Mouse (Mus musculus) limb, embryonic 13.5 days (tissue): ENCODE results near the gene Bex1. TPM values are rescaled to one million over a fixed set of nuclear protein-coding genes. Genes with fewer than 3 reads are reported as not detected.
A peak's percentile ranks its signal among the peaks of the same experiment; 100 is the strongest.
"Not testable (repeated sequence)": the region's sequence is repeated elsewhere in the genome, so short reads cannot be mapped to it uniquely, and the experiment has no call there.

Source experiments
- ATAC-seq: fragments of 200-750 bp; cut with Nextera tagmentation; 2 replicates; pipeline ENCODE4 v1.8.0; 2017; ENCODE audit warnings: low read depth, moderate number of reproducible peaks, moderate TSS enrichment; ENCODE audit not compliant: low FRiP score
- H3K27ac ChIP-seq: fragments of 300-500 bp; sonication (generic); 2 replicates; pipeline ENCODE4 v1.5.1; 2015; ENCODE audit warnings: inconsistent platforms, mild to moderate bottlenecking, moderate library complexity
- H3K27me3 ChIP-seq: fragments of 300-500 bp; sonication (generic); 2 replicates; pipeline ENCODE4 v1.6.1; 2015; ENCODE audit warnings: mild to moderate bottlenecking, inconsistent platforms
- H3K36me3 ChIP-seq: fragments of 300-500 bp; sonication (generic); 2 replicates; pipeline ENCODE4 v1.6.1; 2015; ENCODE audit warnings: inconsistent platforms, mild to moderate bottlenecking, moderate library complexity
- H3K4me1 ChIP-seq: fragments of 300-500 bp; sonication (generic); 2 replicates; pipeline ENCODE4 v1.6.1; 2015; ENCODE audit warnings: inconsistent platforms
- H3K4me2 ChIP-seq: fragments of 300-500 bp; sonication (generic); replicated peaks from 2 replicates; pipeline ENCODE4 v1.6.1; 2015; ENCODE audit warnings: inconsistent platforms, mild to moderate bottlenecking, moderate library complexity
- H3K4me3 ChIP-seq: fragments of 300-500 bp; sonication (generic); 2 replicates; pipeline ENCODE4 v1.5.1; 2015; ENCODE audit warnings: moderate library complexity, mild to moderate bottlenecking, inconsistent platforms
- H3K9ac ChIP-seq: fragments of 300-500 bp; sonication (generic); 2 replicates; pipeline ENCODE4 v1.6.1; 2015; ENCODE audit warnings: mild to moderate bottlenecking, inconsistent platforms
- H3K9me3 ChIP-seq: fragments of 300-500 bp; sonication (generic); 2 replicates; pipeline ENCODE4 v1.6.1; 2016; ENCODE audit warnings: inconsistent platforms
- WGBS: fragments of 180-500 bp; shearing (Covaris S2); methylation state at CpG from one replicate; pipeline ENCODE4 v1.1.7; 2015; 5-methylcytosine and 5-hydroxymethylcytosine counted together
- polyA plus RNA-seq: library from polyadenylated mRNA; unstranded; fragments of >200 nt; fragmentation: Nextera tagmentation; extraction: Ambion mirVana; gene quantifications from 2 replicates; pipeline ENCODE4 v1.2.1, GENCODE M21; 2015

Gene Bex1
- 102 and 103 TPM in 2 replicates for polyA plus RNA-seq

- H3K4me2 ChIP-seq, result peak within 1 kb of the TSS; percentile 59
- not testable (repeated sequence) for H3K9me3 ChIP-seq, H3K27ac ChIP-seq, H3K27me3 ChIP-seq, H3K4me1 ChIP-seq, H3K36me3 ChIP-seq, H3K9ac ChIP-seq
- H3K4me3 ChIP-seq, result peak within 1 kb of the TSS; percentile 42
- WGBS, result 15% methylated on average over 9 of the region's 67 CpGs
- peak; percentile 86 for ATAC-seq
These were observed at the start of gene Bex1, which contains the start of gene Tceal7 for GRCm38 (mm10) chrX:136214729-136215677. Gene Bex1 (minus strand): TSS chrX:136215513. Gene Tceal7 (plus strand): TSS chrX:136214779.

GRCm38 (mm10) chrX:136252023-136252729 lies 36.9 kb upstream of the Bex1 start:
- 45% methylated on average over 6 of the region's 6 CpGs for WGBS
- no peak for ATAC-seq
- H3K27me3 ChIP-seq, result peaks cover 4% of the 10 kb centered on the region; the same call in 1 of the 2 replicates
- H3K4me1 ChIP-seq, result no peaks in the 10 kb centered on the region
- no peak overlapping the region for H3K9ac ChIP-seq
- no peaks in the 10 kb centered on the region for H3K9me3 ChIP-seq
- H3K4me3 ChIP-seq, result no peak overlapping the region
- H3K4me2 ChIP-seq, result no peak overlapping the region
- no peak overlapping the region for H3K27ac ChIP-seq
- H3K36me3 ChIP-seq, result no peaks in the 10 kb centered on the region

- peaks cover 4% of the 10 kb centered on the region; the same call in 1 of the 2 replicates for H3K27me3 ChIP-seq
- no peak overlapping the region for H3K9ac ChIP-seq
- H3K27ac ChIP-seq, result no peak overlapping the region
- no peaks in the 10 kb centered on the region for H3K9me3 ChIP-seq
- H3K4me3 ChIP-seq, result no peak overlapping the region
- 67% methylated on average over 7 of the region's 7 CpGs for WGBS
- H3K4me1 ChIP-seq, result 0 out of 2 replicates have a peak, but pooled peaks cover 3% of the 10 kb centered on the region
- no peaks in the 10 kb centered on the region for H3K36me3 ChIP-seq
- ATAC-seq, result no peak
- no peak overlapping the region for H3K4me2 ChIP-seq
These were observed 34.4 kb upstream of the Bex1 start for GRCm38 (mm10) chrX:136249671-136250070.

- Histone ChIP-seq H3K9me3 (no peaks in the 10 kb centered on the region), H3K9ac (no peak overlapping the region), H3K27ac (no peak overlapping the region), H3K4me3 (no peak overlapping the region), H3K4me1 (0 out of 2 replicates have a peak, but pooled peaks cover 3% of the 10 kb centered on the region), H3K4me2 (no peak overlapping the region), H3K27me3 (peaks cover 4% of the 10 kb centered on the region; the same call in 1 of the 2 replicates), H3K36me3 (no peaks in the 10 kb centered on the region)
- WGBS, result 70% methylated on average over 6 of the region's 6 CpGs
- no peak for ATAC-seq
These were observed 33.5 kb upstream of the Bex1 start for GRCm38 (mm10) chrX:136248811-136249210.

- Histone ChIP-seq H3K9me3 (no peaks in the 10 kb centered on the region), H3K27ac (peak overlapping the region; percentile 84), H3K36me3 (no peaks in the 10 kb centered on the region), H3K27me3 (peaks cover 8% of the 10 kb centered on the region; the same call in 1 of the 2 replicates), H3K4me2 (peak overlapping the region; percentile 60), H3K4me3 (peak overlapping the region; percentile 59), H3K4me1 (peaks cover 3% of the 10 kb centered on the region; the same call in 1 of the 2 replicates), H3K9ac (peak overlapping the region; percentile 80)
- peak; percentile 80 for ATAC-seq
- WGBS, result 13% methylated on average over 15 of the region's 15 CpGs
These were observed 30.3 kb upstream of the Bex1 start for GRCm38 (mm10) chrX:136245521-136246071.

GRCm38 (mm10) chrX:136244574-136245229 lies 29.4 kb upstream of the Bex1 start, which contains the start of gene Tceal9:
Gene Tceal9 (plus strand): TSS chrX:136245079.
- Histone ChIP-seq H3K9ac (peak within 1 kb of the TSS; percentile 80), H3K27ac (peak within 1 kb of the TSS; percentile 84), H3K9me3 (no peaks in the 10 kb centered on the region), H3K27me3 (peaks cover 8% of the 10 kb centered on the region; the same call in 1 of the 2 replicates), H3K4me2 (peak within 1 kb of the TSS; percentile 60), H3K4me1 (peaks cover 3% of the 10 kb centered on the region; the same call in 1 of the 2 replicates), H3K4me3 (peak within 1 kb of the TSS; percentile 59), H3K36me3 (no peaks in the 10 kb centered on the region)
- ATAC-seq, result peak; percentile 94
- 21% methylated on average over 20 of the region's 20 CpGs for WGBS

GRCm38 (mm10) chrX:136243181-136243580 lies 27.9 kb upstream of the Bex1 start:
- Histone ChIP-seq H3K4me3 (no peak overlapping the region), H3K9ac (no peak overlapping the region), H3K9me3 (no peaks in the 10 kb centered on the region), H3K4me2 (peak overlapping the region; percentile 60), H3K36me3 (no peaks in the 10 kb centered on the region), H3K27ac (no peak overlapping the region), H3K27me3 (0 out of 2 replicates have a peak, but pooled peaks cover 8% of the 10 kb centered on the region), H3K4me1 (peaks cover 3% of the 10 kb centered on the region; the same call in 1 of the 2 replicates)
- no peak for ATAC-seq
- 69% methylated on average over 2 of the region's 2 CpGs for WGBS

GRCm38 (mm10) chrX:136238118-136238517 lies 22.8 kb upstream of the Bex1 start:
- ATAC-seq, result no peak
- WGBS, result 49% methylated on average over 3 of the region's 3 CpGs

GRCm38 (mm10) chrX:136227768-136228167 lies 12.5 kb upstream of the Bex1 start:
- WGBS, result 48% methylated on average over 5 of the region's 5 CpGs
- Histone ChIP-seq H3K27me3 (peaks cover 5% of the 10 kb centered on the region; the same call in 1 of the 2 replicates), H3K4me1 (no peaks in the 10 kb centered on the region), H3K4me2 (no peak overlapping the region), H3K9ac (no peak overlapping the region), H3K4me3 (no peak overlapping the region), H3K27ac (no peak overlapping the region), H3K9me3 (no peaks in the 10 kb centered on the region), H3K36me3 (no peaks in the 10 kb centered on the region)
- ATAC-seq, result no peak

More at GRCm38 (mm10) chrX:136238118-136238517, 22.8 kb upstream of the Bex1 start:
- no peaks in the 10 kb centered on the region for H3K9me3 ChIP-seq
- H3K4me1 ChIP-seq, result no peaks in the 10 kb centered on the region
- no peaks in the 10 kb centered on the region for H3K36me3 ChIP-seq
- no peak overlapping the region for H3K4me2 ChIP-seq
- H3K9ac ChIP-seq, result no peak overlapping the region
- 0 out of 2 replicates have a peak, but pooled peaks cover 4% of the 10 kb centered on the region for H3K27me3 ChIP-seq
- H3K4me3 ChIP-seq, result no peak overlapping the region
- H3K27ac ChIP-seq, result no peak overlapping the region

GRCm38 (mm10) chrX:136223714-136224113 lies 8.4 kb upstream of the Bex1 start:
- Histone ChIP-seq H3K36me3 (no peaks in the 10 kb centered on the region), H3K9ac (no peak overlapping the region), H3K4me1 (no peaks in the 10 kb centered on the region), H3K27me3 (0 out of 2 replicates have a peak, but pooled peaks cover 5% of the 10 kb centered on the region), H3K4me2 (no peak overlapping the region), H3K27ac (no peak overlapping the region), H3K4me3 (no peak overlapping the region), H3K9me3 (no peaks in the 10 kb centered on the region)
- ATAC-seq, result no peak
- WGBS, result 70% methylated on average over 6 of the region's 6 CpGs

GRCm38 (mm10) chrX:136216303-136216702 lies 990 bp upstream of the Bex1 start:
- Histone ChIP-seq H3K4me2 (no peak overlapping the region), H3K9ac (no peak overlapping the region), H3K4me1 (no peaks in the 10 kb centered on the region), H3K36me3 (no peaks in the 10 kb centered on the region), H3K9me3 (no peaks in the 10 kb centered on the region), H3K27me3 (peaks cover 8% of the 10 kb centered on the region; the same call in 1 of the 2 replicates), H3K4me3 (no peak overlapping the region), H3K27ac (no peak overlapping the region)
- no peak for ATAC-seq
- 31% methylated on average over 1 of the region's 1 CpGs for WGBS
